Mouse (Mus musculus) CD4-positive, CD25-positive, alpha-beta regulatory T cell, adult 4 months (primary cell): Measurements from ENCODE around the gene Tmem51. TPM values are rescaled to one million over a fixed set of nuclear protein-coding genes. Genes with fewer than 3 reads are reported as not detected.
"Not testable (repeated sequence)": the region's sequence is repeated elsewhere in the genome, so short reads cannot be mapped to it uniquely, and the experiment has no call there.

ENCODE experiments used
- ATAC-seq: one replicate; pipeline ENCODE4 v1.8.0; 2017
- polyA plus RNA-seq, 2 experiments: library from polyadenylated mRNA; unstranded; fragments of 100-300 nt; shearing (Covaris generic); gene quantifications; one replicate each; pipeline ENCODE4 v1.2.1; 2017

The Tmem51 gene
- polyA plus RNA-seq, 2 experiments from 2014 or later: 0.86 to 0.96 TPM

DNA sequence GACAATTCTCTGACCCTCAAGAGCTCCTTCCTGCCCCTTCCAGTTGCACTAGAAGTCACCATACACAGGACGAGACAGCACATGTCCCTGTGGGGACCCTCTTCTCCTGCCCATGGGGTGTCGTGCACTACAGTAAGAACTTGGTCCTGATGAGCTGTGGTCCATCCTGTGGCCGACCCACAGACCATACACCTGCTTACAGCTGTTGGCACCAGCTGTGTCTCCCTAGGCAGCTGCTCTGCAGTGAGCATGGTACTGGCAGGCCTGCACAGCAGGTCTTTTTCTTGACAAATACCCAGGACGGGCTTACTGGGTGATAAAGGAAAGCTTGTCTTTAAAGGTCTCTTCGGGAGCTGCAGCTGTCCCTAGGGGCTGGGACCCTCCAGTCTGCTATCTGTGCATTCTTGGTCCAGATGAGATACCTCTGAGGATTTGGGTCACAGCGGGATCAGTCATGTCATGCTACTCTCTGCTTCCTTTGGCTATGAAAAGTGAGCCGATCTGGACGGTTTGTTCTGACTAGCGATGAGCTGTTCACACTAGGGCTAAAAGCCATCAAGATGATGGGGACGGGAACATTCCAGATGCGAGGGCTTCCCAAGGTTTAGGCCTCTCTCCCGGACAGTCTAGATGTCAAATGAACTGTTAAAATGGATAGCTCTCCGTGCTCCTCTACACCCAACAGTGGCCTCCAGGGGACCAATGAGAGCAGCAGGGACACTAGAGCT is 24.8 kb downstream of the Tmem51 start:
- no peak for ATAC-seq

DNA sequence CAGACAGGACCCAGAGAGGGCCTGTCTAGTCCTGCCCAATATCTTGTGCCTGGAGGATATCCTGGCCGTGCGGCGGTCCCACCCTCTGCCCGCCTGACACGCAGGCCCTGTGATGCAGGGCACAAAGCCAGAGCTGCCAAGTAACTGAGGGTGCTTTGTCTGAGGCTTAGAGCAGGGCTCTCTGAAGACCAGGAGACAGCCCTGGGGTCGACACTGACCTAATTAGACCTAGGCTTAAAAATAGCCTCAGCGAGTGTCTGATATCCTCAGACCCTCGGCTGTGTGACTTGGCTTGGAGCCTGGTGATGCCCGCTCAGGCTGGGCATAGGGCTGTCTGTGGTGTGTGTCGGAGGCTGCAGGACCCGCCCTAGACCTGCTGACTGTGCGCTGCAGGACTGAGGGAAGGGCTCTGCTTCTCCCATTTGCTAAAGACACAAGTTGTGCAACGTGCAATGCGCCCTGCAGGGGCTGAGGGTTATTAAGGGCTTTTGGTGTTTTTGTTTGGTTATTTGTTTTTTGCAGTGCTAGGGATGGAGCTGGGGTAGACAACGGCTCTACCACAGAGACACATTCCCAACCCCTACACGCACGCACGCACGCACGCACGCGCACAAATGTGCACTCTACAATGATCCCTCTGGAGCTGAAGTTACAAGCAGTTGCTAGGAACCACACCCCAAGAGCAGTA is 26.4 kb downstream of the Tmem51 start:
- ATAC-seq: no peak

DNA sequence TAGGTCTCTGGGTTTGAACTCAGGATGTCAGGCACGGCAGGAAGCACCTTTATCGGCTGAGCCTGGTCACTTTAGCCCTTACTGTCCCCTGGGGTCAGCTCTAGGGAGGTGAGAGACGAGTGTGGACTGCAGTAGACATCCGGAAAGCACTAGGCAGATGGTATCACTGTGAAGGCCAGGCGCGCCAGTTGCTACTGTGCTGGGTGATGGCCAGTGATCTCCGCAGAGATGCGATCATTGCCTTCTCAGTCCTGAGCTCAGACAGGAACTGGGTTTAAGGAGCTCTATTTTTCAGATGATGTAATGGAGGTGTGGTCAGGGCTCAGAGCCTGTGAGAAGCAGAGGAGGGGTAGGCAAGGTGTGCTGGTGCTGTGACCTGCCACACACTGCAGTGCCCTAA is 28.5 kb downstream of the Tmem51 start:
- no peak for ATAC-seq

DNA sequence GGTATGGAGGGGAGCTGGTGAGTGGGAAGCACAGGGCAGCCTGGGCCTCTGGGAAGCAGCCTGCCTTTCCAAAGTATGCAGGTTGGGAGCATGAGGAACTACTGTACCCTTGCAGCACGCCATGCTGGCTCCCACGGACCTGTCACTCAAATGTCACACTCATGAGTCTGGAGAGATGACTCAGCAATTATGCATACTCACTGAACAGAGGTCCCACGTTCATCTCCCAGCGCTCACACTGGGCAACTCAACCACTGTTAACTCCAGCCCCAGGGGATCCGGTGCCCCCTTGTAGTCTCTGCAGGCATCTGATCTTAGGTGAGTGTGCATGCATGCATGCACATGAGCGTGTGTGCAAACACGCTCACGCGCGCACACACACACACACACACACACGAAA is 29.5 kb downstream of the Tmem51 start:
- ATAC-seq: no peak

DNA sequence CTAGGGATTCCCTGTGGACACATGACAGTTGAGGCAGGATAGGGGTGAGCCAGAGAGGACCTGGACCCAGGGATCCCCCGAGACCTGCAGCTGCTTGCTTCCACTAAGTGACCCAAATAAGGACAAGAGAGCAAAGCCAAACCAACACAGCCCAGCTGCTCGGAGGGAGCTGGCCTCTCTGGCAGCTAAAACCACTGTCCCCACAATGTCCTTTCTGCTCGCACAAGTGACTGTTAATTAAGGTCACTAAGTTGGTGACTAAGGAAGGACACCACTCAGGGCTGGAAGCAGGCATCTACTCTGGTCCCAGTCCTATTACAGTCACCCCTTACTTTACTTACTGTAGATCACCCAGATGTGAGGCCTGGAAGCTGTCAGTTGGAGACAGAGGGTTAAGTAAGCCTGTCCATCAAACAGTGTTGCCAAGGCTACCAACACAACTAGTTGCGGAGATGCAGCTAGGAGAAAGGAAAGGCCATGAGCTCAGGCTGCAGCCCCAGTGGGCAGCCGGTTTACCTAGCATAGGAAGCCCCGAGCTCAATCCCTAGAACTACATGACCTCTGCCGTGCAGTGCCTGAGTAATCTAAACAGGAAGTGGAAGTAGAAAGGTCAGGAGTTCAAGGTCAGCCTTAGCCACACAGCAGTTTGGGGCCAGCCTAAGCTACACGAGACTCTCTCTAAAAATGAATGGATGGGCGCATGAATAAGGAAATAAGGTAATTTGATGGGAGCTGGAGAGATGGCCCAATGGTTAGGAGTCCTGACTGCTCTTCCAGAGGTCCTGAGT is 30.2 kb downstream of the Tmem51 start:
- ATAC-seq: no peak

DNA sequence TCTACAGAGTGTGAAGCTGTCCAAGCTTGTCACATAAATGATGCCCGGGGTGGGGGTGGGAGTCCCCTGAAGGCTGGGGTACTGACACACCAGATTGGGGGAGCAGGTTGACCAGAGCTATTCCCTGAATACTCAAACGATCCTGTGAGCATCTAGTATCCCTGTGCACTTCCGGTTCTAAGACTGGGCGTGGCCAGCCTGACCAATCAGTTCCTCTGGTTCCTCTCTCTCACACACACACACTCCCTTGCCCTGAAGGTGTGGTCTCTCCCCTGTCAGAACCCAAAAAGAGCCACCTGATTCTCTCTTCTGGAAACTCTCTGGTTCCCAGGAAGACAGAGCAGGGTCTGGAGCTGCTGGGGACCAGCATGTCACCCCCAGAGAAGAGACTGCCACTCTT is 30.8 kb downstream of the Tmem51 start:
- no peak for ATAC-seq

DNA sequence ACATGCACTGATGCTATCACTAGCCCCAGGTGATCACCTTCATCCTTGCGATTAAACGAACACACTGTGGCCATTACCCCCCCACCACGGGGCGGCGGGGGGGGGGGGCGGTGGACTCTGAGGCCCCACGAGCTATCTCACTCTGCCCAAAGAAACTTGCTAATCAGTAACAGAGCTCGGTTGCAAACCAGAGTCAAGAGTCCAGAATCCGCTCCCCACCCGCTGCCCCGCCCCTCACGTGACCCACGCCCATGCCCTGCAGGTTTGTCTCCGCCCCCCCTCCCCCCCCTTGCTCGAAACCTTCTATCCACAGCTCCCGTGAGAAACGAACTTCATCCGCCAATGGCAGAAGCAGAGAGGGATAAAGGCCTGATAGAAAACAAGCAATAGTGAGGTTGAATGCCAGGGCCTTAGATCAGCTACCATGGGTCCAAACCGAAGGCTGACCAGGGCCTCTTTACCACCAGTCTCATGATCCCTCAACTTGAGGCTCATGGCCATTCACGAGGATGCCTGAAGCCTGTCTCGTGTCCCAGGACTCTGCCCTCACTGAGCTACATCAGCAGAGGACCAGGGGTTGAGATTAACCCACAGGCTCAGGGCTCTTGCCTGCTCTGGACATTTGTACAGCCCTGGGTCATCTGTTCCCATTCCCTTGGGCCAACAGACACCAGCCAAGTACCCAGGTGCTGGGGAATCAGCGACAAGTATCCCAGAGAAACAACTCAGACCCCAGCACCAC is 31.5 kb downstream of the Tmem51 start:
- no peak for ATAC-seq

DNA sequence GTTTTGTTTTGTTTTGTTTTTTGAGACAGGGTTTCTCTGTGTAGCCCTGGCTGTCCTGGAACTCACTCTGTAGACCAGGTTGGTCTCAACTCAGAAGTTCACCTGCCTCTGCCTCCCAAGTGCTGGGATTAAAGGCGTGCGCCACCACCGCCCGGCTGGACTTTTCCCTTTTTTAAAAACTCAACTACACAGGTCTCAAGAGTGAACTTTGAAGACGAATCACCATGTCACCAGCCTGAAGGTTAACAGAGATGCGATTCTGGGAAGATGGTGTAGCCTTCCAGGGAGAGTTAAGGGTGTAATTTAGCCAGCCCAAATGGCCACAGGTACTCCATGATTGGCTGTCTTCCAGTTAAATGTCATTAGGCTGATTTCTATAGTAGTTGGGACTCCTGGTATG is 32.2 kb downstream of the Tmem51 start:
- ATAC-seq: not testable (repeated sequence)

DNA sequence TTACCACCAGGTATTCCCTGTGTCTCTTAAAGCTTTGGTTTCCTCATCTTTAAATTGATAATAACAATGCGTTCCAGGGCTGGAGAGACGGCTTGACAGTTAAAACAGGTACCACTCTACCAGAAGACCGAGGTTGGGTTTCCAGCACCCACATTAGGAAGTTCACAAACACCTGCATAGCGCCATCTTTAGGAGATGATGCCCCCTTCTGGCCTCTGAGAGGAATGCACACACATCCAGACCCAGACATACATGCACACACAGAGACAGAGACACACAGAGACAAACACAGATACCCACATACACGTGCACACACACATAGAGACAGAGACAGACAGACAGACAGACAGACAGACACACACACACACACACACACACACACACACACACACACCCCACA is 34.1 kb downstream of the Tmem51 start:
- ATAC-seq: no peak

DNA sequence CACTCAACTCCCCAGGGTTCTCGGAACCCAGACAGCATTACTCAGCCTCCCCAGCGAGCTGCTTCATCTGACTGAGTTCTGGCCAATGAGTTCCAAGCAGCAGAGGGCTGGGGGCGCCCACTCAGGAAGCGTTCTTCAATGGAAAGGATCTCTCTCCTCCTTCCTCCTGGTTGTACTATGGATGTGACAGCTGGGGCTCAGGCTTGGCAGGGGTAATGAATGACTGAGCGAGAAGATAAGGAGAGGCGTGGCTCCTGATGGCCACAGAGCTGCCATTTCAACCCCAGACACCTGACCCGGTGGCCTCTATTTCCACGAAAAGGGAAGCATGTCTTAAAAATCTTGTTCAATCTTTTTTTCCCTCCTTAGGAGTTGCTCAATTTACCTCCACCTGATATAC is 35.7 kb downstream of the Tmem51 start:
- ATAC-seq: no peak

DNA sequence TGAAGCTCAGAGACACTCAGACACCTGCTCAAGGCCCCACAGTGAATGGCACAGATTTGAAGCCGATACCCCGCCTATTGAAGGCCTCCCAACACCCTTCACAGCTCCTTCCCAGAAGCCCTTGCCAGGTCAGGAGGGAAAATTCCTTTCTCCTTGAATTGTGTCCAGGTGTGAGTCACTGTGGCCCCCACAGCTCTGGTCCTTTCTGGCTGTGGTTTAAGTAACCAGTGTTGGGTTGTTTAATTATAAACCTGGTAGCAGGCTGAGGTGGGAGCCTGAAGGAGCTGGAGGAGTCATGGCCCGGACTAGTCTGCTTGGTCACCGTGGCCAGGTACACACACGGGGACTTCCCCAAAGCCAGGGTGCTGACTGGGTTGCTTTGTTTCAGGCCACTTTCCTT is 37.1 kb downstream of the Tmem51 start:
- no peak for ATAC-seq

DNA sequence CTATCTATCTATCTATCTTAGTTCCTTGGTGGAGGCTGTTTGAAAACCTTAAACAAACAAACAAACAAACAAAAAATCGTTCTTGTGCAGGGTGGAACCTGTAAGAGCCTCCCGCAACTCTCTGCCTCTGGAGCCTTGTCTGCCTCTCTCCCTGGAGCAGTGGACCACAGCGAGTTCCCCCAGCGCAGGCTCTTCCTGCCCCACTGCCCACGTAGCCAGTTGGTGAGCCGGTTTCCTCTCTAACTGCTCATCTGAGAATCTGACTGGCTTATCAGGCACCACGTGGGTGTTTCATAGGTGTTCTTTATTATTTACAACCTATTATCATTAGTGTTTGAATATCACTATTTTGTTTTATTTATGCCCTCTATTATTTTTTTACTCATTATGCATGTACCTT is 37.6 kb downstream of the Tmem51 start:
- ATAC-seq: no peak

DNA sequence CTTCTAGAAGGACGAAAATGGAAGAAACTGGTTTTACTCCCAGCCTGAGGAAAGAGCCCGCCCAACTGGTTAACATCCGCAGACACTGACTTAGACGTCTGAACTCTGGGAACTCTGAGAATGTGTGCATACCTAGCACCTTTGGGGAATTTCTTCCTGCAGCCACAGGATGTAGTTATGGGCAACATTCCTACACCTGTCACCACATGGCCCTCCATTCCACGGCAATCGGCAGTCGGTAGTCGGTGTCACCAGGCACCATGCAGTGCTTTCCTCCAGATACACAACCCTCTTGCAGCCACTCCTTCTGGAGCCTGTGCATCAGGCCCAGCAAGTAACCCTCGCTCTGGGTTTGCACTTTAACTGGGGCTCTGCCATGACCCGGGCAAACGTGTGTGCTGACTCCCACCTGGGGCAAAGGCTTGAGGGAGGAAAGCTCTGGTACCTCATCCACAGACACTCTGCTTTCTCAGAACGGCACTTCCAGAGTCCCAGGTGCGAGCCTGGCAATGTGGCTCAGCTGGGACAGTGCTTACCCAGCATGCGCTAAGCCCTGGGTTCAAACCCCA is 38.4 kb downstream of the Tmem51 start:
- no peak for ATAC-seq

DNA sequence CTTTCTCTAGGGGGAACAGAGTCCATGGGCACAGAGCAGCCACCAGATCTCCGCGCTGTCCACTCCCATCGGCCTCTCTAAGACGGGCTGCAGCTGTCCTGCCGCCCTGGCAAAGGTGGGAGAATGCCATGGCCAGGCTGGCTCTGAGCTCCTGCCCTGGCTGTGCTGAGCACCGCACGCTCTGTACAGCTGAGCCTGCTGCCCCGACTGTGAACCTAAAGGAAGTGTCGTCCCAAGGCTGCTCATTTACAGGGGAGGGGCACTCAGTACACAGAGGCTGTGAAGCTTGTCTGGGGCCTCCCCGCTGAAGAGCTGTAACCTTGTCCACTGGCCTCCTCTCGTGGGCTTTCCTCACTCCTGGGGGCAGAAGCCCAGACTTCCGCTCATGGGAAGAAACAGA is 39.7 kb downstream of the Tmem51 start:
- no peak for ATAC-seq

DNA sequence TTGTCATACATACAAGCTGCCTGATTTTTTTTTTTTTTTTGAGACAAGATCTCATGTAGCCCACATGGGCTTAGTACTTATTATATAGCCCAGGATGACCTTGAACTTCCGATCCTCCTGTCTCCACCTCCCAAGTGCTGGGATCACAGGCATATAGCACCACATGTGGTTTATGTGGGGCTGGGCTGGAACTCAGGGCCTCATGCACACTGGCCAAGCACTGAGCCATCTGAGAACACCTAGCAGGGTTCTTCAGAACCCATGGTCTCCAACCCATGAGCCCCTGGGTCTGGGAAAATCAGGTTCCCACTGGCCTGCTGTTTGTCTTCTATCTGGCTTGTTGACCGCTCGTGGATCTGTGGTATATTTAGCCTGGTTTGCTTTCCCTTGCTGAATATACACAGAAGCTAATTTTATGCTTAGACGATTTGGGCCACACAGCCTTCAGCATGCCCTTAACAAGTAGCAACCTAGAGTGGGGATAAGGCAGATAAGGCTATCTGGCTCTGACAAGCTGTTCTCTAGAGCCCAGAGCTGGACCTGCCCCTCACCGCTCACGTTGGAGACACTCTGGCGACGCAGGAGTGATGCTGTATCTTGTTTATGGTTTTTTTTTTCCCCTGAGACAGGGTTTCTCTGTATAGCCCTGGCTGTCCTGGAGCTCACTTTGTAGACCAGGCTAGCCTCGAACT is 44.3 kb downstream of the Tmem51 start:
- no peak for ATAC-seq

DNA sequence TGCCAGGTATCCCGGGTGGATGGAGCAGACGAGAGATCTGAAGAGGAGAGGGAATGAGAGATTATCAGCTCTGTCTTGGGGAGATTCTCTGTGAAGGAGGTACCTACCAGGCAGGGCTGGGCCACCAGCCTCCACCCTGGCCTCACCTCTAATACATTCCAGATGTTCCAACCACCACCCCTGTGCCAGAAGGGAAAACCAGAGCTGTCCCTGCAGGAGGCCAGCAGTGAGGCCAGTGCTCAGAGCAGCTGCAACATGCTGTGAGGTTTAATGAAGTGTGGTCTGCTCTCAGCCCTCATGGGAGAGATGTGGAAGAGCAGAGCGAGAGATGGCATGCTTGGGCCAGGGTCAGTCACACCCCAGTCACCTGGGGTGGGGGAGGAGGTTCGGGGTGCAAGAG is 46.2 kb downstream of the Tmem51 start:
- no peak for ATAC-seq

DNA sequence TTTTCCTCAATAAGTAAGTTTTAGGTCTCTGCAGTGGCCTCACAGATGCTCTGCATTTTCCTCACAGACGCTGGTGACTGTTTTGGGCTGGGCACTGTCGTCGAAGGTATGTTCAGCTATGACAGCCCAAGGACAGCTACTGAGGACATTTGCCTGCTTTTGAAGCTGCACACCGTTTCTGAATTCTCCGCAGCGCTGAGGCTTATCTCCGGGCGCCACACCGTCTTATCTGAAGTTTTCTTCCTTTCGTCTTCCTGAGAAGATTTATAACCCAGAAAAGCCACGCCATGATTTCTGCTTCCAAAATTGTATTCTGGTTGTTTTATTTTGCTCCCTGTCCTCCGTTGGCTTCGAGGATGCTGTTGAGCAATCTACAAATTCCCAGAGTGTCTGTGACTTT is 55.6 kb downstream of the Tmem51 start:
- ATAC-seq: no peak

DNA sequence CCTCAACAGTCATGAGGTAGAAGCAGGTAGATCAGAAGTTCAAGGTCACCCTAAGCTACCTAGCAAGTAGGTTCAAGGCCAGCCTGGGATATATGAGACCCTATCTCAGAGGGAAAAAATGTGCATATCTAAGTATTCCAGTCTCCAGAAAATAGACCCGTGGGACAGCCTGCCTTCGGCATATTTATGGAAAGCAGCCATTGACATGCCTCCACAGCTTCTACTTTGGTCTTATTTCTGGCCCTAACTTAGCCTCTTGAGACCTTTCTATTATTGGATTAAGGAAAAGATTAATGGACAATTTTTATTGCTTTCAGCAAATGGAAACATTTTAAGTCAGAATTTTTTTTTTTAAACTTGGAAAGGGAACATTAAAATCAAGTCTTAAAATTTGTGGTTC is 57.1 kb downstream of the Tmem51 start:
- ATAC-seq: no peak

DNA sequence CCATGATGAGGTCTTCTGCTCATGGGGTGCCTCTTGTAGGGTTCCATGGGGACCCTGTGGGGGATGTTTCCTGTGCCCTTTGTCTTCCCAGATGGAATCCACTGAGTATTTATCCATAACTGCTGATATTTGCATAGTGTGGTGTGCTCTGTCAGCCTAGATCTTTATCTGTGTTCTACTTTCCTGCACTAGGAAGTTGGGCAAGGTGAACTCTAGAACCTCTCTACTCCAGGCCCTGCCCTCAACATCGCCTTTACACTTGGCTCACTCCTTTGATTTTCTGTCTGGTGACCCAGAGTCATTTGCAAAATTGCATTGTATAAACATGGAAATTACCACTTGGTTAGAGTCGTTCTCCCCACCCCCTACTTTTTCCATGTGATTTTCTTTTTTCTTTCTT is 59.6 kb downstream of the Tmem51 start:
- no peak for ATAC-seq

DNA sequence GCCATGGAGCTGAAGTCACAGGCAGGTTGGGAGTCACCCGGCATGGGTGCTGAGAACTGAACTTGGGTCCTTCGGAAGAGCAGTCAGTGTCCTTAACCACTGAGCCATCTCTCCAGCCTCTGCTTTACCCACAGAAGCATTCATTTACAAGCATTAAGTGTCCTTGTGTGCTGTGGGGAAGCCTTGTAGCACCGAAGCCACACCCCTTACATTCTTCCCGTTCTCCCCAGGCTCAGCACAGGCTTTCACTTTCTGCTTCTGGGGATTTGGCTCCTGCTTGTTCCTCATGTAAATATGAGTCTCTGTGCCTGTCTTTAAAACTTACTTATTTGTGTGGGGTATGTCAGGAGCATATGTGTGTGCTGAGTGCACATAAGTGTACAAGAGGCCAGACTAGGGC is 60.9 kb downstream of the Tmem51 start:
- no peak for ATAC-seq

DNA sequence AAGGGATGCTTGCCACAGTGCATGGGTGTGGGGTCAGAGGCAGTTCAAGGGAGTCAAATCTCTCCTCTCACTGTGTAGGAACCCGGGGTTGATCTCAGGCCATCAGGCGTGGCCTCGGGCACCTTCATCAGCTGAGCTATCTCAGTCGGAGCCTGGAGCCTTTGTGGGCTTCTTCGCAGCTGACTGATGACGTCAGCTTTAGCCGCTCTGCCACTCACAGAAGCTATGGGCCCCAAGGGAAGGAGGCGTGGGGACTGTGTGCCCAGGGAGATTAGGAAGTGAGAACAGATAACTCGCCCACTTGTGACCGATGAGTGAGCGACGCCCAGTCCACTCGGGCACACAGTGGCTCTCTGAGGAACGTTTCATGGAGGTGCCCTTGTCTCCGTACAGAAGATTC is 66.4 kb downstream of the Tmem51 start:
- no peak for ATAC-seq
